Mouse (Mus musculus) heart, postnatal 0 days (tissue): ENCODE measurements at regions not wholly inside any gene's neighbourhood (a gene's known extent, or its start where the extent isn't known, plus 50 kb on each side); places are given as distances from the start of the nearest gene placed in this dataset.

Source experiments
- CTCF ChIP-seq: IDR thresholded peaks from 2 replicates; pipeline ENCODE4 v1.5.1; 2016; ENCODE audit warnings: antibody characterized with exemption, control low read depth, low read depth
- EP300 ChIP-seq: IDR thresholded peaks from 2 replicates; pipeline ENCODE4 v1.6.1; 2016; ENCODE audit warnings: antibody characterized with exemption, low read depth

GRCm38 (mm10) chr12:71621542-71621941, 209.3 kb upstream of the Daam1 start:
- TF ChIP-seq CTCF (no peak), EP300 (no peak)
